ENCODE assay signal across 19 mouse cellular contexts in genomic region chr1:71886903-71887302, GRCm38 (mm10).
DNase-seq lines count a peak whose midpoint lies in the region; ATAC-seq and TF ChIP-seq lines count a peak whose summit lies in the region.
"Had no signal": no experiment of that assay in that cellular context is flagged by ENCODE, and none has a peak within 500 bp of the region (broad histone marks: within the 10 kb centered on the region; RNA-seq: fewer than 3 reads in every experiment).

No protein-coding gene starts in this region.

- no peak for TF ChIP-seq EP300 in liver, embryonic 14.5 days (IDR thresholded peaks at IDR 0.05; ENCODE audit: low read depth)

- no peak for TF ChIP-seq CTCF in liver, embryonic 14.5 days (IDR thresholded peaks at IDR 0.05; ENCODE audit: low read depth)

- H3K27ac ChIP-seq in intestine, embryonic 15.5 days = no peak overlapping the region
- no peak overlapping the region for H3K27ac ChIP-seq in liver, embryonic 14.5 days
- H3K27ac ChIP-seq in hindbrain, embryonic 16.5 days (ENCODE audit: low read depth, low read length) = no peak overlapping the region
- H3K27ac ChIP-seq: embryonic facial prominence, embryonic 12.5 days; heart, adult 2 months; lung, embryonic 15.5 days; macrophage had no signal

- WGBS in intestine, embryonic 15.5 days = 67% methylated on average over 6 of the region's 6 CpGs
- WGBS in liver, embryonic 14.5 days (ENCODE audit: insufficient replicate concordance) = 61% methylated on average over 6 of the region's 6 CpGs
- WGBS in hindbrain, embryonic 16.5 days = 80% methylated on average over 6 of the region's 6 CpGs

- H3K4me2 ChIP-seq in intestine, embryonic 15.5 days (replicated peaks) = peak overlapping the region; percentile 17; the same call in 1 of the 2 replicates
- no peak overlapping the region for H3K4me2 ChIP-seq in liver, embryonic 14.5 days (ENCODE audit: low read depth)
- no peak overlapping the region for H3K4me2 ChIP-seq in hindbrain, embryonic 16.5 days (ENCODE audit: low read length)
- H3K4me2 ChIP-seq: embryonic facial prominence, embryonic 12.5 days; lung, embryonic 15.5 days; midbrain, embryonic 11.5 days had no signal

- H3K27me3 ChIP-seq in intestine, embryonic 15.5 days (replicated peaks) = no peaks in the 10 kb centered on the region
- no peaks in the 10 kb centered on the region for H3K27me3 ChIP-seq in liver, embryonic 14.5 days (ENCODE audit: control insufficient read depth, insufficient read depth, low read length)
- no peaks in the 10 kb centered on the region for H3K27me3 ChIP-seq in hindbrain, embryonic 16.5 days (replicated peaks; ENCODE audit: control insufficient read depth, insufficient read depth, low read length)
- H3K27me3 ChIP-seq: embryonic facial prominence, embryonic 12.5 days; lung, embryonic 15.5 days had no signal

- no peak overlapping the region for H3K9ac ChIP-seq in intestine, embryonic 15.5 days
- no peak overlapping the region for H3K9ac ChIP-seq in liver, embryonic 14.5 days (replicated peaks)
- no peak overlapping the region for H3K9ac ChIP-seq in hindbrain, embryonic 16.5 days (ENCODE audit: low read depth, low read length)
- H3K9ac ChIP-seq: embryonic facial prominence, embryonic 12.5 days; lung, embryonic 15.5 days had no signal

- no peak overlapping the region for H3K4me3 ChIP-seq in intestine, embryonic 15.5 days (replicated peaks)
- no peak overlapping the region for H3K4me3 ChIP-seq in liver, embryonic 14.5 days (ENCODE audit: insufficient read depth in 1 of 2, low read depth in 2 of 2, low read length in 2 of 2)
- no peak overlapping the region for H3K4me3 ChIP-seq in hindbrain, embryonic 16.5 days (ENCODE audit: low read length)
- H3K4me3 ChIP-seq: embryonic facial prominence, embryonic 12.5 days; heart, adult 2 months; lung, embryonic 15.5 days had no signal

- no peaks in the 10 kb centered on the region for H3K9me3 ChIP-seq in intestine, embryonic 15.5 days
- no peaks in the 10 kb centered on the region for H3K9me3 ChIP-seq in liver, embryonic 14.5 days (ENCODE audit: control insufficient read depth, low read length)
- H3K9me3 ChIP-seq in hindbrain, embryonic 16.5 days (ENCODE audit: control insufficient read depth, low read length) = no peaks in the 10 kb centered on the region
- H3K9me3 ChIP-seq: embryonic facial prominence, embryonic 12.5 days; lung, embryonic 15.5 days had no signal

- H3K4me1 ChIP-seq in intestine, embryonic 15.5 days (replicated peaks) = no peaks in the 10 kb centered on the region
- H3K4me1 ChIP-seq in liver, embryonic 14.5 days (replicated peaks; ENCODE audit: control insufficient read depth in 2 of 2, insufficient read depth in 2 of 2, low read length in 1 of 2) = peaks cover 0 to 13% of the 10 kb centered on the region in 2 experiments; a peak in 2 of 4 replicates
- no peaks in the 10 kb centered on the region for H3K4me1 ChIP-seq in hindbrain, embryonic 16.5 days (ENCODE audit: control insufficient read depth, insufficient read depth, low read depth, low read length)
- H3K4me1 ChIP-seq: embryonic facial prominence, embryonic 12.5 days had no signal

- ATAC-seq in intestine, embryonic 15.5 days = peak; percentile 94
- peak; percentile 71 for ATAC-seq in liver, embryonic 14.5 days (ENCODE audit: insufficient read depth)
- ATAC-seq in hindbrain, embryonic 16.5 days = no peak
- ATAC-seq: forebrain, embryonic 16.5 days had no signal

- no peaks in the 10 kb centered on the region for H3K36me3 ChIP-seq in intestine, embryonic 15.5 days
- H3K36me3 ChIP-seq in liver, embryonic 14.5 days (replicated peaks; ENCODE audit: control insufficient read depth, insufficient read depth, low read depth) = no peaks in the 10 kb centered on the region
- no peaks in the 10 kb centered on the region for H3K36me3 ChIP-seq in hindbrain, embryonic 16.5 days (ENCODE audit: control insufficient read depth, insufficient read depth, low read length)
- H3K36me3 ChIP-seq: embryonic facial prominence, embryonic 12.5 days; lung, embryonic 15.5 days had no signal

- DNase-seq in kidney, adult 9 months = peak; percentile 76
- DNase-seq in kidney, postnatal 36 days = peak; percentile 64 to 76
- peak; percentile 28 to 36 (median 34) for DNase-seq in liver, embryonic 14.5 days (ENCODE audit: low read depth in 3 of 3, low spot score in 3 of 3)
- no peak for DNase-seq in thymus, postnatal 10 days (ENCODE audit: low spot score in 2 of 2)
- DNase-seq in layer of hippocampus, postnatal 10 days (ENCODE audit: low spot score in 2 of 2) = no peak
- no peak for DNase-seq in cerebellum, adult 11-12 months
- DNase-seq: adrenal gland, postnatal 14 days; cerebellum, adult 2 months; gastrocnemius, postnatal 10 days; heart, adult 2 months; left cerebral cortex, postnatal 4 days; thymus, adult 18-20 months had no signal

Comparison
In these comparisons a context has a peak if more than half of its experiments do, and no peak if none do; other contexts are left out.
1. DNase-seq: peak in kidney, adult 9 months (single experiment), kidney, postnatal 36 days (2 of 2) and liver, embryonic 14.5 days (3 of 3); none in thymus, postnatal 10 days (0 of 2), layer of hippocampus, postnatal 10 days (0 of 2) and cerebellum, adult 11-12 months (single experiment).